Mouse (Mus musculus): ENCODE measurements around the gene Dennd6b. TPM values are rescaled to one million over a fixed set of nuclear protein-coding genes. Genes with fewer than 3 reads are reported as not detected.

The Dennd6b gene
- polyA plus RNA-seq, 1 experiment = 3.6 TPM

- Histone ChIP-seq H3K9me3 (no peaks in the 10 kb centered on the region), H3K27me3 (replicated peaks) (peaks cover 95% of the 10 kb centered on the region), H3K4me3 (replicated peaks) (no peak overlapping the region), H3K4me1 (peaks cover 91% of the 10 kb centered on the region), H3K36me3 (replicated peaks; ENCODE audit: low read length) (no peaks in the 10 kb centered on the region)
- no peak for TF ChIP-seq GATA1 (IDR thresholded peaks at IDR 0.05; ENCODE audit: borderline replicate concordance, low read length)
- TF ChIP-seq FLI1 (IDR thresholded peaks at IDR 0.05; ENCODE audit: low read length) = no peak
These were observed 20.7 kb downstream of the Dennd6b start for GRCm38 (mm10) chr15:89175411-89176155.

- Histone ChIP-seq H3K4me1 (peaks cover 91% of the 10 kb centered on the region), H3K9me3 (no peaks in the 10 kb centered on the region), H3K27me3 (replicated peaks) (peaks cover 95% of the 10 kb centered on the region), H3K36me3 (replicated peaks; ENCODE audit: low read length) (peaks cover 3% of the 10 kb centered on the region), H3K4me3 (replicated peaks) (no peak overlapping the region)
- TF ChIP-seq FLI1 (IDR thresholded peaks at IDR 0.05; ENCODE audit: low read length) (no peak), GATA1 (IDR thresholded peaks at IDR 0.05; ENCODE audit: borderline replicate concordance, low read length) (no peak)
These were observed 21.4 kb downstream of the Dennd6b start for GRCm38 (mm10) chr15:89174889-89175339.

GRCm38 (mm10) chr15:89173906-89174214 lies 22.4 kb downstream of the Dennd6b start:
- H3K27me3 ChIP-seq (replicated peaks) = peaks cover 96% of the 10 kb centered on the region
- TF ChIP-seq FLI1 (IDR thresholded peaks at IDR 0.05; ENCODE audit: low read length) (no peak), GATA1 (IDR thresholded peaks at IDR 0.05; ENCODE audit: borderline replicate concordance, low read length) (no peak)
- H3K4me3 ChIP-seq (replicated peaks) = peak overlapping the region; percentile 89
- H3K36me3 ChIP-seq (replicated peaks; ENCODE audit: low read length) = peaks cover 14% of the 10 kb centered on the region
- H3K4me1 ChIP-seq = peaks cover 87% of the 10 kb centered on the region
- H3K9me3 ChIP-seq = no peaks in the 10 kb centered on the region

GRCm38 (mm10) chr15:89173024-89173905 lies 23.0 kb downstream of the Dennd6b start:
- H3K4me1 ChIP-seq = peaks cover 81% of the 10 kb centered on the region
- peak overlapping the region; percentile 89 for H3K4me3 ChIP-seq (replicated peaks)
- TF ChIP-seq FLI1 (IDR thresholded peaks at IDR 0.05; ENCODE audit: low read length) (no peak), GATA1 (IDR thresholded peaks at IDR 0.05; ENCODE audit: borderline replicate concordance, low read length) (no peak)
- peaks cover 16% of the 10 kb centered on the region for H3K36me3 ChIP-seq (replicated peaks; ENCODE audit: low read length)
- H3K27me3 ChIP-seq (replicated peaks) = peaks cover 92% of the 10 kb centered on the region
- H3K9me3 ChIP-seq = no peaks in the 10 kb centered on the region

- Histone ChIP-seq H3K27me3 (replicated peaks) (peaks cover 94% of the 10 kb centered on the region), H3K9me3 (no peaks in the 10 kb centered on the region), H3K4me3 (replicated peaks) (peak overlapping the region; percentile 89), H3K4me1 (peaks cover 72% of the 10 kb centered on the region), H3K36me3 (replicated peaks; ENCODE audit: low read length) (peaks cover 24% of the 10 kb centered on the region)
- TF ChIP-seq GATA1 (IDR thresholded peaks at IDR 0.05; ENCODE audit: borderline replicate concordance, low read length) (no peak), FLI1 (IDR thresholded peaks at IDR 0.05; ENCODE audit: low read length) (no peak)
These were observed 23.9 kb downstream of the Dennd6b start for GRCm38 (mm10) chr15:89172276-89172935.

- Histone ChIP-seq H3K4me1 (peaks cover 64% of the 10 kb centered on the region), H3K36me3 (replicated peaks; ENCODE audit: low read length) (peaks cover 33% of the 10 kb centered on the region), H3K4me3 (replicated peaks) (no peak overlapping the region), H3K27me3 (replicated peaks) (peaks cover 88% of the 10 kb centered on the region), H3K9me3 (no peaks in the 10 kb centered on the region)
- TF ChIP-seq GATA1 (IDR thresholded peaks at IDR 0.05; ENCODE audit: borderline replicate concordance, low read length) = no peak
- no peak for TF ChIP-seq FLI1 (IDR thresholded peaks at IDR 0.05; ENCODE audit: low read length)
These were observed 24.7 kb downstream of the Dennd6b start for GRCm38 (mm10) chr15:89171526-89172051.

GRCm38 (mm10) chr15:89170102-89170501 lies 26.2 kb downstream of the Dennd6b start:
- Histone ChIP-seq H3K4me1 (peaks cover 49% of the 10 kb centered on the region), H3K4me3 (replicated peaks) (no peak overlapping the region), H3K27me3 (replicated peaks) (peaks cover 86% of the 10 kb centered on the region), H3K36me3 (replicated peaks; ENCODE audit: low read length) (peaks cover 47% of the 10 kb centered on the region), H3K9me3 (no peaks in the 10 kb centered on the region)
- TF ChIP-seq FLI1 (IDR thresholded peaks at IDR 0.05; ENCODE audit: low read length) (no peak), GATA1 (IDR thresholded peaks at IDR 0.05; ENCODE audit: borderline replicate concordance, low read length) (no peak)

- Histone ChIP-seq H3K27me3 (replicated peaks) (peaks cover 84% of the 10 kb centered on the region), H3K9me3 (no peaks in the 10 kb centered on the region), H3K4me1 (peaks cover 43% of the 10 kb centered on the region), H3K36me3 (replicated peaks; ENCODE audit: low read length) (peaks cover 54% of the 10 kb centered on the region), H3K4me3 (replicated peaks) (no peak overlapping the region)
- TF ChIP-seq FLI1 (IDR thresholded peaks at IDR 0.05; ENCODE audit: low read length) (no peak), GATA1 (IDR thresholded peaks at IDR 0.05; ENCODE audit: borderline replicate concordance, low read length) (no peak)
These were observed 26.9 kb downstream of the Dennd6b start for GRCm38 (mm10) chr15:89169431-89169830.

- peaks cover 38% of the 10 kb centered on the region for H3K4me1 ChIP-seq
- peaks cover 84% of the 10 kb centered on the region for H3K27me3 ChIP-seq (replicated peaks)
- H3K36me3 ChIP-seq (replicated peaks; ENCODE audit: low read length) = peaks cover 59% of the 10 kb centered on the region
These were observed 27.4 kb downstream of the Dennd6b start for GRCm38 (mm10) chr15:89168922-89169321.

More at GRCm38 (mm10) chr15:89168922-89169321, 27.4 kb downstream of the Dennd6b start:
- Histone ChIP-seq H3K9me3 (no peaks in the 10 kb centered on the region), H3K4me3 (replicated peaks) (no peak overlapping the region)
- no peak for TF ChIP-seq FLI1 (IDR thresholded peaks at IDR 0.05; ENCODE audit: low read length)
- no peak for TF ChIP-seq GATA1 (IDR thresholded peaks at IDR 0.05; ENCODE audit: borderline replicate concordance, low read length)

Data from megakaryocyte, embryonic 14.5 days (primary cell).